Mouse (Mus musculus): ENCODE results near the gene Sugp2.

The Sugp2 gene

GRCm38 (mm10) chr8:70220911-70221310, 13.1 kb upstream of the Sugp2 start:
- DNase-seq (ENCODE audit: low spot score) = no peak

GRCm38 (mm10) chr8:70222041-70222440, 12.0 kb upstream of the Sugp2 start:
- no peak for DNase-seq (ENCODE audit: low spot score)

DNA sequence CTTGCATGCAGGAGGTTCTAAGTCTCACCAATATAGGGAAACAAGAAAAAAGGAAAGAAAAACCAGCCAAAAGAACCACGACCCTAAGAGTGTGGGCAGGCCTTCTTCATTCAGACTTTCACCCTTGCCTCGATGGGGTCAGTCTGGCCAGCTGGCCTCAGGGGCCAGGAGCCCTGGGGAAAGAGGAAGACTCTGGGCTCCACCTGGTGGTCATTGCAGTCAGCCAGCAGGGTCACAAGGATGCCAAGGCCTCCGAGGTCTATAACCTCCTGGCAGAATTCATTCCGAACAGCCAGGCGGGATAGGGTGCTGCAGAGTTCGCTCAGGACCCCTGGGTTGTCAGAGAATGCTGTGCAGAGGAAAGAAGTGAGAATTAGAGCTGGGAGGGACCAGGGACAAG, 10.7 kb upstream of the Sugp2 start:
- peak; percentile 58 for DNase-seq (ENCODE audit: low spot score)

GRCm38 (mm10) chr8:70227997-70228396, 6.0 kb upstream of the Sugp2 start:
- no peak for DNase-seq (ENCODE audit: low spot score)

GRCm38 (mm10) chr8:70230837-70231236, 3.2 kb upstream of the Sugp2 start:
- DNase-seq (ENCODE audit: low spot score) = no peak

DNA sequence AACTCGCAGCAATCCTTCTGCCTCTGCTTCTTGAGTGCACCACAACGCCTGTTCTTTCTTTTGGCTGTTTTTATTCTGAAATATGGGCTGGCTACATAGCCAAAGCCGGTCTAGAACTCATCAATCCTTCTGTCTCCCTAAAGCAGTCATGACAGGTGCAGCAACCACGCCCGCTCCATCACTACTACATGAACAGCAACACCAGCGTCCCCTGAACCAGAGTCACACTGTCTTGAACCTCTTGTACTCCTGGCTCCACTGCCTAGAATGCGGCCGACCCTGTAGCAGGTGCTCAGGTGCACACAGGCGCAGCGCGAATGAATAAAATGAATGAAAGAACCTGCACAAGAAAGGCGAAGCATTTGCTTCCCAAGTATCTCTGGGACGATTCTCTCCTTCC, 420 bp upstream of the Sugp2 start:
- DNase-seq (ENCODE audit: low spot score) = no peak

GRCm38 (mm10) chr8:70234781-70235128, 729 bp downstream of the Sugp2 start:
- DNase-seq (ENCODE audit: low spot score) = no peak

DNA sequence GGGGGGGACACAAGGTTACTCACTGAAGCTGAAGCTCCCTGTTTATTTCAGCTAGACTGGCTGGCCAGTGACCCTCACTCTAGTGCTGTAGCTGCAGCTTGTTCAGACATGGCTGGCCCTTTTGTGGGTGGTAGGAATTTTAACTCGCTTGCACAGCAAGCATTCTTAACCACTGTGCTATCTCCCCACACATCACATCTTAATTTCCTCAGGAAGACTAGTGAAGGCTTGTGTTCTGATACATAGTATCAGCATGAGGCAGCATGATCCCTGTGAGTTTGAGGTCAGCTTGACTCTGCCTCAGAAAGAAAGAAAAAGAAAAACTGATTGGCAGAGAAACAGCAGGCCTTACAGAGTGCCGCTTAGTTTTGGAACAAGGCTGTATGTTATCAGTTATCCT, 3.8 kb downstream of the Sugp2 start:
- no peak for DNase-seq (ENCODE audit: low spot score)

GRCm38 (mm10) chr8:70240642-70241041, 6.6 kb downstream of the Sugp2 start:
- DNase-seq (ENCODE audit: low spot score) = no peak

GRCm38 (mm10) chr8:70246622-70247021, 12.6 kb downstream of the Sugp2 start:
- DNase-seq (ENCODE audit: low spot score) = no peak

GRCm38 (mm10) chr8:70247841-70248240, 13.8 kb downstream of the Sugp2 start:
- no peak for DNase-seq (ENCODE audit: low spot score)

GRCm38 (mm10) chr8:70254628-70255027, 20.6 kb downstream of the Sugp2 start:
- DNase-seq (ENCODE audit: low spot score) = no peak

- DNase-seq (ENCODE audit: low spot score) = no peak
Observed at GRCm38 (mm10) chr8:70257456-70257855, 23.4 kb downstream of the Sugp2 start.

GRCm38 (mm10) chr8:70258600-70258999, 24.6 kb downstream of the Sugp2 start:
- DNase-seq (ENCODE audit: low spot score) = no peak

DNA sequence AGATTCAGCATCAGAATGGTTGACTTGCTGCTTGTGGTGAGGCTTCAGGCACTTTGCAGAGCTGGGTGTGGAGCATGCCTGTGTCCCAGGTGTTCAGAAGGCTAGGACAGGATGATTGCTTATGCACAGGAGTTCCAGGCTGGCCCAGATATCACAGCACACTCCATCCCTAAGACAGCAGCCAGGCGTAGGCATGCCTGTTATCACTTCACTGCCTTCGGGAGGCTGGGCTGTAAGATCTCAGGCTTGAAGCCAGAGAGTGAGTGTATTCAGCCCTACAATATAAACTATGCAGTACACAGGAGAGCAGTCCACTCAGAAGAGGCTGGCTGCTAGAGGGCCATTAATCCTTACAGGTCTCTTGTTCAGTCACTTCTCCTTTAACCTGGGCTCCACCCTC, 25.0 kb downstream of the Sugp2 start:
- no peak for DNase-seq (ENCODE audit: low spot score)

GRCm38 (mm10) chr8:70267674-70268073, 33.6 kb downstream of the Sugp2 start:
- DNase-seq (ENCODE audit: low spot score) = no peak

- no peak for DNase-seq (ENCODE audit: low spot score)
Observed at GRCm38 (mm10) chr8:70268311-70268710, 34.3 kb downstream of the Sugp2 start.

- no peak for DNase-seq (ENCODE audit: low spot score)
Observed at GRCm38 (mm10) chr8:70268799-70269565, 35.0 kb downstream of the Sugp2 start.

- DNase-seq (ENCODE audit: low spot score) = no peak
Observed at GRCm38 (mm10) chr8:70272949-70273348, 38.9 kb downstream of the Sugp2 start.

- no peak for DNase-seq (ENCODE audit: low spot score)
Observed at GRCm38 (mm10) chr8:70274350-70274749, 40.3 kb downstream of the Sugp2 start.

DNA sequence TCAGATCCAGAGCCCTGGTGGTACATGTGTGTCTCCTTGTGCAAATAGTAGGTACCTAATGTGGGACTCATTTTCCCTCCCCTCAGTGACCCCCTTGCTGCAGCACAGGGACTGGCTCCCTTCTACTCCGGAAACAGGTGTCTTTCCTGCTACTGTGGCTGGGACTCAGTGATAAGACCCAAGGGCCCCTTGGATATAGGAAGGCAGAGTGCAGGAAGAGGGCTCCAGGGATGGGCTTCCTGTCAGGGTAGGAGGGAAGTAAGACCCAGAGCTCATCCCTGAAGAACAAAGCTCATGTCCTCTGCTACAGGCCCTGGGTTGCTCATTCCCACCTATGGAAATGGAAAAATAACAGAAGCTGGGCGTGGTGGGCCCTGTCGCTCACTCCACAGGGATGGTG, 42.5 kb downstream of the Sugp2 start:
- DNase-seq (ENCODE audit: low spot score) = no peak

DNA sequence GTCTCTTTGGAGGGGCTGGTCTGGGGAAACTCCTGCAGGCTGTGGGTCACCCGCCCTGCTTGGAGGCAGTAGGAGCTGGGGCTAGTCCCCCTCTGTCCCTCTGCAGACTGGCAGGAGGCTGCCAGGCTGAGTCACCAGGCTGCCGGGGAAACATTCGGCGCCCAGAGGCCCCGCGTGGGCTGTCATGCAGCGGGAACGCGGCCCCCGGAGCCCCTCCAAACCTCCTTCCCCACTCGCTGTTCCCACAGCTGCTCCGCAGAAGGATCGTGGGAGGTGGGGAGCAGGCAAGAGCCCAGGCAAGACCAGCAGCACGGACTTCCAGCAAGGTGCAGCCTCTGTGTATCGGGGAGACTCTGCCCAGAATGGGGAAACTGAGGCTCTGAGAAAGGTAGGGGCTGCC, 44.1 kb downstream of the Sugp2 start:
- DNase-seq (ENCODE audit: low spot score) = peak; percentile 65

GRCm38 (mm10) chr8:70279266-70279665, 45.2 kb downstream of the Sugp2 start:
- no peak for DNase-seq (ENCODE audit: low spot score)

GRCm38 (mm10) chr8:70281001-70281400, 47.0 kb downstream of the Sugp2 start:
- no peak for DNase-seq (ENCODE audit: low spot score)

Data from layer of hippocampus, adult 11-12 months (tissue).